Mouse (Mus musculus) brain, embryonic 14.5 days (tissue): Measurements from ENCODE around the gene Sorbs1. TPM values are rescaled to one million over a fixed set of nuclear protein-coding genes. Genes with fewer than 3 reads are reported as not detected.

ENCODE experiments used
- DNase-seq: peaks from one replicate; pipeline ENCODE4 v3.0.0-alpha.2; 2011; ENCODE audit warnings: low read depth
- CTCF ChIP-seq: fragments of 200-500 bp; IDR thresholded peaks from 2 replicates; pipeline ENCODE4 v1.5.1; 2012; ENCODE audit warnings: inconsistent platforms, mild to moderate bottlenecking, moderate library complexity, borderline replicate concordance; ENCODE audit not compliant: insufficient read depth, insufficient read length; ENCODE audit errors: extremely low read depth
- POLR2A ChIP-seq: fragments of 200-500 bp; IDR thresholded peaks from 2 replicates; pipeline ENCODE4 v1.6.1; 2012; ENCODE audit warnings: mild to moderate bottlenecking, inconsistent platforms, borderline replicate concordance; ENCODE audit not compliant: poor library complexity, insufficient read depth, insufficient read length, severe bottlenecking; ENCODE audit errors: extremely low read depth
- polyA plus RNA-seq: library from polyadenylated mRNA; depleted of rRNA; stranded (reverse); fragments of >200 nt; gene quantifications from 2 replicates; pipeline ENCODE4 v1.2.3, GENCODE M21; 2012

The Sorbs1 gene
- polyA plus RNA-seq, 1 experiment = 66.4 TPM

GRCm38 (mm10) chr19:40275401-40276188, 238.0 kb downstream of the Sorbs1 start:
- no peak for DNase-seq
- TF ChIP-seq POLR2A = no peak
- no peak for TF ChIP-seq CTCF

GRCm38 (mm10) chr19:40272674-40273073, 240.9 kb downstream of the Sorbs1 start:
- no peak for TF ChIP-seq CTCF
- TF ChIP-seq POLR2A = no peak
- no peak for DNase-seq

DNA sequence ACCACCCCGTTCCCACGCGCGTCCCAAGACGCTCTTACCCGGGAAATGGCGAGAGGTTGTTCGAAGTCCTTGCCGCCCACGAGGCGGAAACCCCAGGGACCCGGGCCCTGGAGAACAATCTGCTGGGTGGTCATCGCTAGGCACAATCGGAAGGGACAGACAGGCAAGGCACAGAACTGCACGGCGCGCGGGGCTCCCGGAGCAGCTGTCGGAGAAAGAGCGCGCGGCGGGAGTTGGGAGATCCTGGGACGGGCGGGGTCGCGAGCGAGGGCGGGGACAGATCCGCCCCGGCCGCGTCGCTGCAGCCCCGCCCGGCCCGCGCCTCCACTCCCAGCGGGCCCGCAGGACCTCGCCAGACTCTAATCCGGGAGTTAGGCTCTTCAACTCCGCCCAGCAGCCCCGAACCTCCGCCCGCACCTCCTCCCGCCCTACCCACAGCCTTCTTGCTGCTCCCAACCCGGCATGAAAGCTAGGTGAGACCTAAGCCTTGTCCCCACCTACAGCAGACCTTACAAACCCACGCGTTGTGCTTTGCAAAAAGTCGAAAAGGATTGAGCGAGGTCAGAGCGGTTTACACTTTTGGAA, 242.2 kb downstream of the Sorbs1 start, which contains the start of gene Pdlim1:
Pdlim1 (minus strand) TSS at position 535 of the 585 bp plus-strand sequence.
- TF ChIP-seq CTCF (no peak), POLR2A (no peak)
- peak; percentile 68 for DNase-seq

- TF ChIP-seq POLR2A = no peak
- DNase-seq = peak; percentile 44
Observed at GRCm38 (mm10) chr19:40270351-40271307, 242.9 kb downstream of the Sorbs1 start.

DNA sequence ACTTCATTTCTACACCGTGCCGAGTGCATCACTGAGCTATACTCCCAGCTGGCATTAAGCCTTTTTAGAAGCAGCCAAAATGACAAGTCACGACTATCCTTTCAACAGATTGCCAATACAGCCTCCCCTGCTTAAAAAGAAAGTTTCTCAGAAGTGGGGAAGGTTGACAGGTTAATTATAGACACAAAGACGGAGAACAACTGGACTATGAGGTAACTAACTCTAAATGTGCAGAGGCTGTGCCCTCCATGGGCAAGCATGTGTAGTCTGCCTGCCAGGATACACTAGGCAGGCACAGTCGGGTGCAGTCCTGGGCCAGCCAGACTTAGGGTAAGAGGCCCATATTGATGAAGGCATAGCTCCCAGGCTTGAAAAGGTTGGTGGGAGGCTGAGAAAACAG, 244.1 kb downstream of the Sorbs1 start:
- TF ChIP-seq CTCF = no peak
- no peak for TF ChIP-seq POLR2A
- peak; percentile 47 for DNase-seq

GRCm38 (mm10) chr19:40268493-40268892, 245.1 kb downstream of the Sorbs1 start:
- DNase-seq = no peak
- TF ChIP-seq POLR2A = no peak
- TF ChIP-seq CTCF = no peak

DNA sequence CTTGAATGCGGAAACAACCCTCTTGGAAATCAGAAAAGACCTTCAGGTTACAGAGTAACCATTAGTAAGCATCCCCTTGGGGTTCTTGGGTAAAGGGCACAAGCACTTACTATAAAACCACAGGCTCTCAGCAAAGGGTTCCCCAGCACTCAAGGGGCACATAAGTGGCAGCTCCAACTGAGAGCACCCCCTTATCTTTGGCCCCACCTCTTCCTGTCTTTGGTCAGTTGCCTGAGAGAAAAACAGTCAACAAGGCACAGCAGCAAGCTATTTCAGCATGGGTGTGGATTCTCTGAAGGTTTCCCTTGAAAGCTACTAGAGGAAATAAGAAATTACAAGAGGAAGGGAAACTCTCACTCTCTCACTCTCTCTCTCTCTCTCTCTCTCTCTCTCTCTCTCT, 246.2 kb downstream of the Sorbs1 start:
- no peak for DNase-seq
- TF ChIP-seq POLR2A = no peak
- no peak for TF ChIP-seq CTCF

DNA sequence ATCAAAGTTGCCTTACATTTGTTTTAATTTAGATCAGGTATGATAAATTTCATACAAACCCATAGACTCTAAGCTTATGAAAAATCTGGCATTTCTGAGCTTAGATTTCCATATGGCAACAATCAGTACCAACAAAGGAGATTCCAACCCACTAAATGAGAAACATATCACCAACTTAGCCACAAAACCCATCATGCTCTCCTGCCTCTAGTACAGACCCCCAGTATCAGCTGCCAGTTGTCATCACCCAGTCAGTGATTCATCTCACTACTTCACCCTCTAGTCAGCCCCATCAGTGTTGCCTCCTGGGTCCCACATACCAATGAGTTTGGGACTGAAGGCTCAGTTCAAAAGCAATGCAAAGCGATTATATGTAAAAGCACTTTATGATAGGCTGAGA, 254.1 kb downstream of the Sorbs1 start:
- no peak for TF ChIP-seq POLR2A
- TF ChIP-seq CTCF = no peak
- no peak for DNase-seq

DNA sequence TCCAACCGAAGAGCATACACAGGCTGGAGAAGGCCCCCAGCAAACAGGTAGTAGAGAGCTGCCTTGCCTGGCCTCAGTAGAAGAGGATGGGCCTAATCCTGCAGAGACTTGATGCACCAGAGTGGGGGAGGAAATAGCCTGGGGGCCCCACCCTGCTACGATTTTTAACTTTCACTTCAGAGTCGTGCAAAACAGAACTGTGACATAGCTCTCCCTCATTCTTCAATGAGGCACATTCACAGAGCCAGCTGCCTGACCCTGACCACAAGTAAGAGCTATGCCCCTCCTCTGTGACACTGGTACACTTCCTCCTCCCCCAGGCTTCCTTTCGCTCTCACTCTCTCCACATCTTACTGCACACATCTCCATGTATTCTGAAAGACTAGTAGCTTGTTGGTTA, 256.2 kb downstream of the Sorbs1 start:
- no peak for DNase-seq
- TF ChIP-seq POLR2A (no peak), CTCF (no peak)

GRCm38 (mm10) chr19:40256376-40257050, 257.1 kb downstream of the Sorbs1 start:
- TF ChIP-seq CTCF (no peak), POLR2A (no peak)
- no peak for DNase-seq
